Mouse (Mus musculus) forebrain, embryonic 14.5 days (tissue): Measurements from ENCODE around the gene Iqcd. TPM values are rescaled to one million over a fixed set of nuclear protein-coding genes. Genes with fewer than 3 reads are reported as not detected.
A peak's percentile ranks its signal among the peaks of the same experiment; 100 is the strongest.

Source experiments
- ATAC-seq: fragments of 200-750 bp; cut with Nextera tagmentation; 2 replicates; pipeline ENCODE4 v1.8.0; 2017; ENCODE audit warnings: mild to moderate bottlenecking, moderate library complexity
- DNase-seq: peaks from one replicate; pipeline ENCODE4 v3.0.0-alpha.2; 2015; ENCODE audit warnings: low spot score
- H3K27ac ChIP-seq: fragments of 300-500 bp; sonication (generic); 2 replicates; pipeline ENCODE4 v1.5.1; 2014; ENCODE audit warnings: low read depth, mild to moderate bottlenecking, control low read depth, low read length, moderate library complexity
- H3K27me3 ChIP-seq: fragments of 300-500 bp; sonication (generic); replicated peaks from 2 replicates; pipeline ENCODE4 v1.6.1; 2014; ENCODE audit warnings: low read length, control low read depth, mixed read lengths; ENCODE audit not compliant: control insufficient read depth, insufficient read depth
- H3K36me3 ChIP-seq: fragments of 300-500 bp; sonication (generic); 2 replicates; pipeline ENCODE4 v1.6.1; 2014; ENCODE audit warnings: low read length, control low read depth; ENCODE audit not compliant: control insufficient read depth, insufficient read depth
- H3K4me1 ChIP-seq: fragments of 300-500 bp; sonication (generic); 2 replicates; pipeline ENCODE4 v1.6.1; 2014; ENCODE audit warnings: antibody characterized with exemption, low read length, control low read depth; ENCODE audit not compliant: control insufficient read depth, insufficient read depth
- H3K4me2 ChIP-seq: fragments of 300-500 bp; sonication (generic); 2 replicates; pipeline ENCODE4 v1.6.1; 2014; ENCODE audit warnings: mild to moderate bottlenecking, control low read depth, low read length
- H3K4me3 ChIP-seq: fragments of 300-500 bp; sonication (generic); 2 replicates; pipeline ENCODE4 v1.5.1; 2014; ENCODE audit warnings: low read depth, low read length, control low read depth
- H3K9ac ChIP-seq: fragments of 300-500 bp; sonication (generic); 2 replicates; pipeline ENCODE4 v1.6.1; 2014; ENCODE audit warnings: mild to moderate bottlenecking, low read length, control low read depth, moderate library complexity
- H3K9me3 ChIP-seq: fragments of 300-500 bp; sonication (generic); replicated peaks from 2 replicates; pipeline ENCODE4 v1.6.1; 2016; ENCODE audit warnings: low read length, control low read depth, mixed read lengths; ENCODE audit not compliant: control insufficient read depth
- WGBS: fragments of 180-500 bp; shearing (Covaris S2); extraction: QIAGEN DNeasy Blood & Tissue Kit; methylation state at CpG from one replicate; pipeline ENCODE4 v1.1.7; 2014; 5-methylcytosine and 5-hydroxymethylcytosine counted together
- polyA plus RNA-seq: library from polyadenylated mRNA; unstranded; fragments of >200 nt; fragmentation: Nextera tagmentation; extraction: Ambion mirVana; gene quantifications from 2 replicates; pipeline ENCODE4 v1.2.1, GENCODE M21; 2014

Gene Iqcd
- polyA plus RNA-seq, 1 experiment from 2014 or later, result 2.0 TPM

DNA sequence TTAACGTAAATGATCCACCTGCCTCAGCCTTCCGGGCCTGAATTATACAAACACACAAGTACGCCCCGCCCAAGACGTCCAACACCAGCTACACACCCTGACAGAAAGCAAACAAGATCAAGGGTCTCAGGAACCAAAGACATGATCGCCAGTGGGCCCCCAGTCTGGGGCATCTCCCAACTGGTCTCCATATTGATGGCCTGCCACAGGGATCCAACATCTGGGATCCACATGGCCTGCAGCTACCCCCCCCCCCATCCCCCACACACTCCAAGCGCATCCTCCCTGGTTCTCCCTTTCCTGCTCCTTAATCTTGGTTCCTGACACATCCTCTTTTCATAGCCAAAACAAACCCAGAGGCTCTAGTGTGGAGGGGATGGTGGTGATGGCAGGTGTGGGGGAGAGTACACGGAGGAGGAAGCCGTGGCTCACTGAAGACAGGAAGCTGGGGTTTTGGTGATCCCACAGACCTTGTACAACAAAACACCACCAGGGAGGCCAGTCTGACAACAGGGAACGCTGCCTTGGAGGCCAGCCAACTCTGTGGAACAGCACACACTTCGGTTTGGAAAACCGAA, 10.2 kb upstream of the Iqcd start:
- H3K27ac ChIP-seq, result peak overlapping the region; percentile 18; the same call in 1 of the 2 replicates
- 62% methylated on average over 12 of the region's 12 CpGs for WGBS
- H3K4me2 ChIP-seq, result no peak overlapping the region
- H3K9ac ChIP-seq, result no peak overlapping the region
- H3K4me1 ChIP-seq, result peaks cover 13% of the 10 kb centered on the region
- no peaks in the 10 kb centered on the region for H3K9me3 ChIP-seq
- ATAC-seq (no peak), DNase-seq (no peak)
- no peak overlapping the region for H3K4me3 ChIP-seq
- H3K36me3 ChIP-seq, result peaks cover 20% of the 10 kb centered on the region; the same call in 1 of the 2 replicates
- no peaks in the 10 kb centered on the region for H3K27me3 ChIP-seq

DNA sequence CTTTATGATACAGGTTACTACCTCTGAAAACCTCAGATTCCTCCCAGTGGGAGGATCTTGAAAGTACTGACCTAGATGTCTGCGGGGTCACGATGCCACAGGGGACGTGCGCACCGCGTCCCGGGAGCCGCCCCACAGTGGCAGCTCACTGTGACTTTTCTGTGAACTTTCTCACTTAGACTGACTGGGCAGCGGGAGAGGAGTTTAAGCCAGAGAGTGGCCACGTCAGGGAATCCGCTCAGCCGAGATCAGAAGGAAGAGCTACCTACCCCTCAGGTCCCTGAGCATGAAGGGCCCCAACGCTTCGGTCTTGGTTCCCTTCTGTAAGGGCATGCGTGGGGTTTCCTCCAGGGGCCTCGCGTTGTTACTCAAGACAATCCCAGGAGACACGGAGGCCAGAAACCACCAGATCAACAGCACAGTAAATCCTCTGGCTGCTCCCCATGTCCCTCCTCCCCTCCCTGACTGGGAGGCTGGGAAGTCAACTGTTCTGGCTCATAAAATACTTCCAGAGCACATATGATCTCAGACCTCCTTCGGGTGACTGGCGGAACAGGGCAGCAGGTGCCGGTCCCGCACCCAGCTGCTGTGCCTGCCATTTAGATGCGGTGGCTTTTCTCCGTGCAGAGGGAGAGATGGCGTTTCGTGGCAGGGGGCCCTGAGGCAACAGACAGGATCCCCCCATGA, 9.5 kb upstream of the Iqcd start:
- H3K27ac ChIP-seq, result peak overlapping the region; percentile 70
- H3K4me1 ChIP-seq, result peaks cover 13% of the 10 kb centered on the region
- no peak overlapping the region for H3K4me3 ChIP-seq
- no peaks in the 10 kb centered on the region for H3K27me3 ChIP-seq
- no peak overlapping the region for H3K9ac ChIP-seq
- H3K9me3 ChIP-seq, result no peaks in the 10 kb centered on the region
- H3K4me2 ChIP-seq, result no peak overlapping the region
- ATAC-seq (peak; percentile 38), DNase-seq (peak; percentile 49)
- 72% methylated on average over 26 of the region's 26 CpGs for WGBS
- H3K36me3 ChIP-seq, result peaks cover 28% of the 10 kb centered on the region

DNA sequence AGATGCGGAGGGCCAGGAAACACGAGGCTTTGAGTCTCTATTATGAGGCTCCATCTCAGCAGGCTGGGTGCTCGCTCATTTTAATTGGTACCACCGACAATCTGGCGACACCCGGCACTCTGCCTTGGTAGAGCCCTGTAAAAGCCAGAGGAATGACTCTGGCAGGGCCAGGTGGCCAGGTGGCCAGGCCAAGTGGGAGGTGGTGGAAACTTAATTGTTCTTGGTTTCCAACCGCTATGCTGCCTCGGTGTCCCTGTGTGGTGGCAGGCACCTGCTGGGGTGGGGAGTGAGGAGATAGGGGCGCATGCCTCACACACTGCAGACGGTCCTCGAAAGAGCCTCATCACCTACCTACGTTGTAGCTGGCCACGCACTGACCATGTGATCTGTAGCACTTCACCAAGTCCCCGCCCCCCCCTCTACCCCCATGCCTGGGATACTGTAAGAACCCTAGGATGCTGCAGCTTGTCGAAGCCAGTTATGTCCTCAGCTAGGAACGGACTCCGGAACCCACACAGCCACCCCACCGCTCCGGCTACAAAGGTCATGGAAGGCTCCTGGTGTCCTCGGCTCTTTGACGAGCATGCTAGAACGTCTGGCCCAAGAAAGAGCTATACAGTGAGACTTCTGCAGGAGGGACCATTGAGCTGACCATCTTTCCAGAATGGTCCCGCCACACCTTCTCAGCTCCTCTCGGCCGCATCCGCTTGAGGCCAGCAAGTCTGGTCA, 8.8 kb upstream of the Iqcd start:
- H3K9me3 ChIP-seq, result no peaks in the 10 kb centered on the region
- H3K4me2 ChIP-seq, result no peak overlapping the region
- H3K27ac ChIP-seq, result peak overlapping the region; percentile 70
- H3K9ac ChIP-seq, result no peak overlapping the region
- peaks cover 13% of the 10 kb centered on the region for H3K4me1 ChIP-seq
- no peaks in the 10 kb centered on the region for H3K27me3 ChIP-seq
- peak; percentile 54 for ATAC-seq
- H3K36me3 ChIP-seq, result peaks cover 28% of the 10 kb centered on the region
- H3K4me3 ChIP-seq, result no peak overlapping the region
- 81% methylated on average over 26 of the region's 26 CpGs for WGBS
- peak; percentile 61 for DNase-seq

DNA sequence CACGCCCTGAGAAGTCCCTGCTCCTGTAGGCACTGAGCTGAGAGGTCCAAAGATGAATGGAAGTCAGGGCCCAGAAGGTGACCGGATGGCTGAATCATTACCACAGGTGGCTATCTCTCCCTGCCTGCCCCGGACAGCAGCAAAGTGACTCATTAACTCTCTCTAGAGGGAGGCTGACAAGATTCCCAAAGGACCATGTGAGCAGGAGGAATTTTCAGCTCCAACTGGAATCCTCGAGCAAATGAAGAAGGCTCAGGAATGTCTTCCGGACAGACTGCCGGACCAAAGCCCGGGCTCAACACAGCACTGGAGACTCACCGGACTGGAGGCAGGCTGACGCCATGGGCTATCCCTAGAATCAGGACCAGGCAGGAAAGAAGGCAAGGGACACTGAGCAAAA, 6.8 kb upstream of the Iqcd start:
- Histone ChIP-seq H3K9ac (no peak overlapping the region), H3K4me1 (peaks cover 17% of the 10 kb centered on the region), H3K27me3 (no peaks in the 10 kb centered on the region), H3K36me3 (peaks cover 28% of the 10 kb centered on the region), H3K27ac (no peak overlapping the region), H3K9me3 (no peaks in the 10 kb centered on the region), H3K4me3 (no peak overlapping the region), H3K4me2 (no peak overlapping the region)
- 93% methylated on average over 9 of the region's 9 CpGs for WGBS
- ATAC-seq, result no peak
- no peak for DNase-seq

DNA sequence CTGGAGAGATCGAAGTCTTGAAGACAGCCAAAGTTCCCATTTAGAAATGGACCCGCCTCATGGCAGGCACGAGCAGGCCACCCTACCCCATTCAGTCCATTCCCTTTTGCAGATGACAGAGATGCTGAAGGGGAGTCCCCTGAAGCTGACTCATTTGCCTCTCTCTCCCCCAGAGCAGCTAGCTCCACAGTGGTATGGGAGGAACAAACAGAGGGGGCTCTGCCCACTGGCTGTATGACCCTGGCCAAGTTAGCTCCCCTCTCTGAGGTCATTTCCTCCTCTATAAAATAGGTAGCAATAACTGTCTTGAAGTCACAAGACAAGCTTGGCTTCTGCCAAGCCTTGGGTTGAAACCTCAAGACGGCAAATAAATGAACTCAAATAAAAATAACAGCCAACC, 5.3 kb upstream of the Iqcd start:
- Histone ChIP-seq H3K9ac (no peak overlapping the region), H3K9me3 (no peaks in the 10 kb centered on the region), H3K4me2 (no peak overlapping the region), H3K4me3 (no peak overlapping the region), H3K36me3 (peaks cover 28% of the 10 kb centered on the region), H3K27ac (no peak overlapping the region), H3K4me1 (peaks cover 25% of the 10 kb centered on the region), H3K27me3 (no peaks in the 10 kb centered on the region)
- 95% methylated on average over 4 of the region's 4 CpGs for WGBS
- no peak for DNase-seq
- no peak for ATAC-seq

DNA sequence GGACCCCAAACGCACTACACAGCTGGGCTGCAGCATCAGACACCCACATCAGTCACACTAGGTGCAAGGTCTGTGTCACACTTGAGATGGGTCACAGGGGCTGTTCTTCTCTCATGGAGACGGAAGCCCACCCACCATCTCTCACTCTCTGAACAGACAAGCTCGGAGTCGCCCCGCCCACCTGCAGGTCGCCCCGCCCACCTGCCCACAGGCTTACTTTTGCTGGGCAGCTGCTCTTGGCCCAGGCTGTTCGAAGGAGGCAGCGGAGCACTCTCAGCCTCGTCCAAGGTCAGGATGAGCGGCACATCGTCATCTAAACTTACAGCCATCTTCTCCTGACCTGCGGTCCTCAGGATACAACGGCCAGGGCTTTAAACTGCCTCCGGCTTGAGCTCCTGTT, 3.8 kb upstream of the Iqcd start:
- Histone ChIP-seq H3K4me1 (peaks cover 18% of the 10 kb centered on the region), H3K9me3 (no peaks in the 10 kb centered on the region), H3K27me3 (no peaks in the 10 kb centered on the region), H3K27ac (no peak overlapping the region), H3K4me3 (no peak overlapping the region), H3K9ac (no peak overlapping the region), H3K36me3 (peaks cover 28% of the 10 kb centered on the region), H3K4me2 (no peak overlapping the region)
- ATAC-seq, result no peak
- DNase-seq, result no peak
- WGBS, result 37% methylated on average over 15 of the region's 15 CpGs

DNA sequence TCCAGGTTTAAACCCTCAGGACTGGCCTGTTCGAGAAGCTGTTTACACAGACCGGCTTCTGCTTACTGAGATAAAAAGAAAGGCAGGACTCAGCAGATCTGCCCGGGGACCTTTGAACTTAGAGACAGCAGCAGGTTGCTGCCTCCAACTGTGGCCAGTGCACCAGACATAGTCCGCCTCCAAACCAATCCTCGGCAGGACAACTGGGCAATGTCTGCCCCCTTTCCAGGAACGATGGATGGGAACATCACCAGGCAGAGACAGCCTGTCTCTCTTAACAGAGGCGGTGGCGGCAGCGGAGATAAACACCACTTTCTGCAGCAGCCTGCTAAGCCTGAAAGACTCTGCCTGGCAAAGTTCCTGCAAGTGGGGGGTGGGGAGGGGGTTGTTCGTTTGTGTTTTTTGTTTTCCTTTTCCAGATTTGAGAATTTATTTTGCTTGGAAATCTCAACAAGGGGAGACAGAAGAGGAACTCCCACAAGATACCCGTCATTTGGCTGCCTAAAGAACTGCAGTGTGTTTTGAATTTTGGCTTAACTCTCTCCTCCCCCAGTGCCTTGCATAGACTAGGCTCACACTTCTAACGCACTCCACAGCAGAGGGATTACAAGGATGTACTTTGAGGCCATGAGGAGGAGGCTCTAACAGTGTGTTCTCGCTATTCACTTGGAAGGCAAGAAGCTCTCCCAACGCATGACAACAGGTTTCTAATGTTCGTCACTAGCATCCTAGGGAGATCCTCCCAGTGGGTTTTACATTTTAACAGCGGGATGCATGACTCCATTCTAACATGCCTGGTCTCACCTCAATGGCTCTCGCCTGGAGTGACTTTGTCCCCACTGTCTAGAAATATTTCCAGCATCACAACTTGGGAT, 1.8 kb upstream of the Iqcd start:
- ATAC-seq (no peak), DNase-seq (no peak)
- peak overlapping the region; percentile 84; the same call in 1 of the 2 replicates for H3K9ac ChIP-seq
- WGBS, result 11% methylated on average over 17 of the region's 17 CpGs
- H3K4me3 ChIP-seq, result peak overlapping the region; percentile 77
- H3K27ac ChIP-seq, result no peak overlapping the region
- no peaks in the 10 kb centered on the region; the same call in 1 of the 2 replicates for H3K9me3 ChIP-seq
- H3K4me1 ChIP-seq, result peaks cover 18% of the 10 kb centered on the region
- H3K27me3 ChIP-seq, result no peaks in the 10 kb centered on the region
- peaks cover 21% of the 10 kb centered on the region for H3K36me3 ChIP-seq
- H3K4me2 ChIP-seq, result peak overlapping the region; percentile 99

DNA sequence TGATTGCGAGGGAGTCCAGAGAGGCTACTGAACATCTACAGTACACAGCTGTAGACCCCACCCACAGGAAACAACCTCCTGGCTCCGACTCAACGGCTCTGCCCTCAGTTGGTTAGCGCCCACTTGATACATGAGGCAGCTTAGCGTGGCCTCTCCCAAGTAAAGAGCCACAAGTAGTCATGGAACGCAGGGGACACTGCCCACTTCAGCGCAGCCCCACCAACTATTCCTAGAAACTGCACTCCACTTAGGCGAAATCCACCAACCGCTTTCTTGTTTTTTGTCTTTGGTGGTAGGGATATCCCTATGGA, 1.2 kb upstream of the Iqcd start:
- Histone ChIP-seq H3K4me3 (peak overlapping the region; percentile 77), H3K36me3 (peaks cover 16% of the 10 kb centered on the region), H3K27me3 (no peaks in the 10 kb centered on the region), H3K9me3 (no peaks in the 10 kb centered on the region; the same call in 1 of the 2 replicates), H3K9ac (peak overlapping the region; percentile 84), H3K4me1 (peaks cover 18% of the 10 kb centered on the region), H3K27ac (no peak overlapping the region), H3K4me2 (peak overlapping the region; percentile 99)
- 39% methylated on average over 9 of the region's 9 CpGs for WGBS
- DNase-seq (no peak), ATAC-seq (no peak)
